Mouse (Mus musculus) cerebellum, postnatal 36 days (tissue): ENCODE measurements around the gene Gm20662.

Experiments
- DNase-seq, 2 experiments: peaks; one replicate each; pipeline ENCODE4 v3.0.0; 2021 to 2022; ENCODE audit warnings: mixed read lengths in 2 of 2

Gm20662 gene

DNA sequence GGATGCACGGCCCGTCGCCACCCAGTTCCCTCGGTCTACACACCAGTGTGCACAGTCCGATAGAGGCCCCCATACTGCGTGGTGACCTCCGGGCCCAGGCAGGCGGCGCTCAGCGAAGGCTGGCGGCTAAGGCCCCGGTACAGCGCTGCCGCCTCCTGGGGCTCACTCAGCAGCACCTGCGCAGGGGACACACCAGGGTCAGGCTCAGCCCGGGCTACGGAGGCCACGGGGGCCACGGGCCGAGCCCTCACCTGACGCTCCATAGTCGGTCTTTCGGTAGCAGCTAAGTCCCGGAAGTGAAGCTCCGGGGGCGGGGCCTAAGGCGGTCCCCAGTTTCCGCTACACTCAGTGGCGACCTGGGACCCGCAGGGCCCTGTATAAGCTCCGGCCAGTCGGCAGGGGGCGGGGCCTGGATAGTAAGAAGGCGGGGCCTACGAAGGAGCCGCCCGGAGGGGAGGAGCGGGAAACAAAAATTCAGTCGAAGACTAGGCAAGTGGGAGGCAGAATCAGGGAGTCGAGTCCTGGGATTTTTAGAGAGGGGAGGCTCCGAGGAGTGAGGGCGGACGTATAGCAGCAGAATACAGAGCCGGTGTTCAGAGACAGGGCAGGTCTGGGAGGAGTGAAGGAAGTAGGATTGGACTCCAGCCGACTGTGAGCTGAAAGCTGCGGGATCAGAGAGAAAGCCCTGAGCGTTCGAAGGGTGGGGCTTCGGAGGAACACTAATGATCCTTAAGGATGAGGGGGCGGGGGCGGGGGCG lies 98.2 kb downstream of the Gm20662 start, which contains the start of gene Apeh:
Gene Apeh, minus strand, starts transcription at position 423 of the 758 bp plus-strand sequence.
- DNase-seq, result peak; percentile 92 to 94
